ENCODE assay signal across 8 mouse cellular contexts in the genomic region with DNA sequence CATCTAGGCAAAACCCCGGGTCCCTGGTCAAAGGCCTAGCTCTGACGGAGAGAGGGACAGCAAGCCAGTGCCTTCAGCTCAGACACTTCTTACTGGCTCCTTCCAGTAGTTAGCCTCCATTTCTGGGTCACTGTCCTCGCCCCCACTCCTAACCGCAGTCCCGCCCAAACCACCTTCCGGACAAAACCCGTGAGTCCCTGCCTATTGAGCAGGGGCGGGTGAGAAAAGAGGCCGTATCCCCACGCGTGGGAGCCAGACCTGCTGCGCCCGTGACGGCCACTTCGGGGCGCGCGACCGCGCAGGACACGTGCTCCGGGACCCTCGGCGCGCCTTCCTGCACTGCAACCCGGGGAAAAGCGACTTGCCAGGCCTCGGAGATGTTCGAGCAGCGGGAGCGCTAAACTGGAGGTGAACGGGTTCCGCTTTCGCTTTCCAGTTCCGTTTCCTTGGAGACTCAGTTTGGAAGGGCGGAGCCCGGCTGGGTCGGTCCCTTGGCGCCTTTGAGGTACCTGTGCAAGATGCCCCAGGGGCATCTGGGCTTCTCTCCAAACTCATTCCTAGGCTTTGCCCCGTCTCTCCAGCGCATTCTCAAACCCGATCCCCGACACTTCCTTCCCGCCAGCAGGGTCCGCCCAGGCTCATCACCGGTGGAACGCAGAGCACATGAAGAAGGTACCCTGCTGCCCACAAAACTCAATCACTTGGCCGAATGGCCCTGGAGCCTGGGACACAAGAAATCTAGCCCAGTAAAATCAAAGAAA. TPM values are rescaled to one million over a fixed set of nuclear protein-coding genes. Genes with fewer than 3 reads are reported as not detected.
DNase-seq lines count a peak whose midpoint lies in the region; ATAC-seq and TF ChIP-seq lines count a peak whose summit lies in the region.

Rbm43 (minus strand) TSS at position 590 of the 761 bp plus-strand sequence.

- peaks cover 3% of the 10 kb centered on the region for H3K9me3 ChIP-seq in CH12.LX (replicated peaks; ENCODE audit: low read length)
- no peaks in the 10 kb centered on the region for H3K9me3 ChIP-seq in heart, embryonic 13.5 days
- H3K9me3 ChIP-seq in liver, embryonic 12.5 days (replicated peaks), result peaks cover 9% of the 10 kb centered on the region; the same call in 1 of the 2 replicates
- H3K9me3 ChIP-seq in stomach, embryonic 14.5 days (ENCODE audit: control insufficient read depth, low read depth, low read length), result no peaks in the 10 kb centered on the region

- H3K4me1 ChIP-seq in CH12.LX (ENCODE audit: control insufficient read depth in 1 of 2, insufficient read depth in 2 of 2), result peaks cover 4 to 34% of the 10 kb centered on the region in 2 experiments; a peak in 3 of 4 replicates
- peaks cover 11% of the 10 kb centered on the region for H3K4me1 ChIP-seq in heart, embryonic 13.5 days
- H3K4me1 ChIP-seq in liver, embryonic 12.5 days, result peaks cover 60% of the 10 kb centered on the region
- 0 out of 2 replicates have a peak, but pooled peaks cover 5% of the 10 kb centered on the region for H3K4me1 ChIP-seq in stomach, embryonic 14.5 days (ENCODE audit: control insufficient read depth, insufficient read depth, low read length)

- dilution Hi-C loops in CH12.LX (cut with MboI; ENCODE audit: extremely low pct_ligation_motif_present, extremely low pct_unique_long_range_greater_than_20kb, low sequenced_read_pairs), result no loop called here

- peak within 1 kb of the TSS; percentile 73 to 99 (median 80) for H3K4me3 ChIP-seq in CH12.LX (replicated peaks in 1 of 3; ENCODE audit: low read depth in 2 of 3, low read length in 2 of 3, poor library complexity in 1 of 3)
- peak within 1 kb of the TSS; percentile 62 for H3K4me3 ChIP-seq in heart, embryonic 13.5 days
- peak within 1 kb of the TSS; percentile 82 for H3K4me3 ChIP-seq in liver, embryonic 12.5 days
- H3K4me3 ChIP-seq in stomach, embryonic 14.5 days (ENCODE audit: low read depth, low read length), result peak within 1 kb of the TSS; percentile 54

- ATAC-seq in heart, embryonic 13.5 days (ENCODE audit: extremely low read depth, insufficient number of reproducible peaks, low FRiP score, low TSS enrichment), result peak; percentile 31; the same call in 1 of the 2 replicates
- peak; percentile 73 for ATAC-seq in liver, embryonic 12.5 days
- ATAC-seq in stomach, embryonic 14.5 days (ENCODE audit: insufficient number of reproducible peaks, insufficient read depth, low FRiP score, low read depth), result peak; percentile 77

- H3K27ac ChIP-seq in CH12.LX (ENCODE audit: insufficient read depth, low read depth), result peak within 1 kb of the TSS; percentile 68
- peak within 1 kb of the TSS; percentile 75 for H3K27ac ChIP-seq in heart, embryonic 13.5 days (replicated peaks)
- peak within 1 kb of the TSS; percentile 89 for H3K27ac ChIP-seq in liver, embryonic 12.5 days
- H3K27ac ChIP-seq in stomach, embryonic 14.5 days (ENCODE audit: low read length), result peak within 1 kb of the TSS; percentile 55

- peak; percentile 45; the same call in 1 of the 2 replicates for TF ChIP-seq EP300 in CH12.LX (IDR thresholded peaks at IDR 0.05; ENCODE audit: low read length)

- no peaks in the 10 kb centered on the region for H3K79me2 ChIP-seq in CH12.LX (replicated peaks; ENCODE audit: control insufficient read depth, extremely low read depth, insufficient read depth, poor library complexity, severe bottlenecking)

- peak within 1 kb of the TSS; percentile 94 for H3K9ac ChIP-seq in CH12.LX (ENCODE audit: insufficient read depth, low read depth)
- H3K9ac ChIP-seq in heart, embryonic 13.5 days, result peak within 1 kb of the TSS; percentile 84
- peak within 1 kb of the TSS; percentile 88 for H3K9ac ChIP-seq in liver, embryonic 12.5 days
- H3K9ac ChIP-seq in stomach, embryonic 14.5 days (replicated peaks; ENCODE audit: low read depth, low read length), result peak within 1 kb of the TSS; percentile 53

- no peak; the same call in none of the 2 replicates for TF ChIP-seq RAD21 in CH12.LX (IDR thresholded peaks at IDR 0.05; ENCODE audit: low read depth, low read length)

- TF ChIP-seq CTCF in CH12.LX (conservative IDR thresholded peaks at IDR 0.05 in 1 of 2, IDR thresholded peaks at IDR 0.05 in 1 of 2; ENCODE audit: low read depth in 2 of 2, low read length in 2 of 2), result no peak; a peak in 1 of 4 replicates

- TF ChIP-seq POLR2A in CH12.LX (IDR thresholded peaks at IDR 0.05; ENCODE audit: low read depth, low read length), result peak; percentile 54; the same call in 1 of the 2 replicates

- in situ Hi-C loops in CH12.LX (cut with MboI; ENCODE audit: low pct_ligation_motif_present, low pct_unique_long_range_greater_than_20kb, low sequenced_read_pairs), result no loop called here

- H3K27me3 ChIP-seq in CH12.LX (replicated peaks), result no peaks in the 10 kb centered on the region
- no peaks in the 10 kb centered on the region for H3K27me3 ChIP-seq in heart, embryonic 13.5 days (replicated peaks)
- H3K27me3 ChIP-seq in liver, embryonic 12.5 days (replicated peaks), result no peaks in the 10 kb centered on the region
- H3K27me3 ChIP-seq in stomach, embryonic 14.5 days (ENCODE audit: control insufficient read depth, insufficient read depth, low read length), result no peaks in the 10 kb centered on the region

- WGBS in heart, embryonic 13.5 days, result under 1% methylated on average over 48 of the region's 48 CpGs
- WGBS in liver, embryonic 12.5 days (ENCODE audit: insufficient replicate concordance), result under 1% methylated on average over 48 of the region's 48 CpGs
- under 1% methylated on average over 48 of the region's 48 CpGs for WGBS in stomach, embryonic 14.5 days

- peak; percentile 88 for DNase-seq in CH12.LX (ENCODE audit: extremely low read depth)
- peak; percentile 75 for DNase-seq in c-Kit-positive CD71-negative TER-119-negative erythroid progenitor cells, embryonic 14.5 days (ENCODE audit: low read depth)
- DNase-seq in fibroblast of lung, adult 2 months (ENCODE audit: low read depth), result peak; percentile 27
- DNase-seq in kidney, postnatal 10 days, result peak; percentile 83
- DNase-seq in naive thymus-derived CD4-positive, alpha-beta T cell, adult 2 months (ENCODE audit: low read depth), result peak; percentile 87

- H3K36me3 ChIP-seq in CH12.LX (replicated peaks in 1 of 2; ENCODE audit: control insufficient read depth in 1 of 2, insufficient read depth in 1 of 2, low read length in 1 of 2), result peaks cover 7 to 27% of the 10 kb centered on the region in 2 experiments
- H3K36me3 ChIP-seq in heart, embryonic 13.5 days, result peaks cover 16% of the 10 kb centered on the region
- H3K36me3 ChIP-seq in liver, embryonic 12.5 days, result peaks cover 25% of the 10 kb centered on the region
- no peaks in the 10 kb centered on the region for H3K36me3 ChIP-seq in stomach, embryonic 14.5 days (ENCODE audit: control insufficient read depth, insufficient read depth, low read length)

- H3K4me2 ChIP-seq in CH12.LX (ENCODE audit: insufficient read depth, low read depth, poor library complexity, severe bottlenecking), result peak within 1 kb of the TSS; percentile 63
- peak within 1 kb of the TSS; percentile 86 for H3K4me2 ChIP-seq in heart, embryonic 13.5 days
- H3K4me2 ChIP-seq in liver, embryonic 12.5 days, result peak within 1 kb of the TSS; percentile 78
- peak within 1 kb of the TSS; percentile 88 for H3K4me2 ChIP-seq in stomach, embryonic 14.5 days (replicated peaks; ENCODE audit: low read depth, low read length)

TF ChIP-seq in CH12.LX, 34 proteins besides CTCF, POLR2A, EP300 and RAD21:
- TF ChIP-seq NRF1 (IDR thresholded peaks at IDR 0.05; ENCODE audit: low read depth, low read length) (0 out of 2 replicates have a peak, but pooled peaks have one; percentile 20), UBTF (IDR thresholded peaks at IDR 0.05; ENCODE audit: low read depth, low read length) (peak; percentile 76; the same call in 1 of the 2 replicates), MAX (IDR thresholded peaks at IDR 0.05; ENCODE audit: low read length) (peak; percentile 86), NELFE (IDR thresholded peaks at IDR 0.05; ENCODE audit: low read depth, low read length) (peak; percentile 64; the same call in 1 of the 2 replicates), PAX5 (IDR thresholded peaks at IDR 0.05; ENCODE audit: low read length) (no peak), MYC (IDR thresholded peaks at IDR 0.05; ENCODE audit: low read depth, low read length) (peak; percentile 58; the same call in 1 of the 2 replicates), BHLHE40 (IDR thresholded peaks at IDR 0.05; ENCODE audit: low read depth, low read length) (peak; percentile 70; the same call in 1 of the 2 replicates), TCF12 (IDR thresholded peaks at IDR 0.05; ENCODE audit: low read depth, low read length) (no peak; the same call in 1 of the 2 replicates), MXI1 (IDR thresholded peaks at IDR 0.05; ENCODE audit: low read depth, low read length) (peak; percentile 72), E2F4 (IDR thresholded peaks at IDR 0.05; ENCODE audit: insufficient replicate concordance, low read depth, low read length) (0 out of 2 replicates have a peak, but pooled peaks have one; percentile 46), HCFC1 (IDR thresholded peaks at IDR 0.05; ENCODE audit: low read depth, low read length) (peak; percentile 60), ELF1 (IDR thresholded peaks at IDR 0.05; ENCODE audit: low read depth, low read length) (peak; percentile 64), IRF4 (IDR thresholded peaks at IDR 0.05; ENCODE audit: low read depth, low read length) (peak; percentile 79; the same call in 1 of the 2 replicates), ZC3H11A (IDR thresholded peaks at IDR 0.05; ENCODE audit: low read depth, low read length) (no peak)

RNA-seq across cellular contexts. Expression of gene Rbm43, which starts in this region (rescaled TPM):
- total RNA-seq in CH12.LX (2012; rRNA removed) (9.5 and 10.5 TPM in 2 replicates), CH12.LX (2014; rRNA removed) (25.8 and 25.9 TPM in 2 replicates)
- 19.4 and 20.6 TPM in 2 replicates for polyA plus RNA-seq in CH12.LX (2012; ENCODE audit: insufficient read length, low read depth)
- polyA plus RNA-seq in heart, embryonic 13.5 days (2015; fragmentation: Nextera tagmentation; extraction: Ambion mirVana), result 11.5 and 12.6 TPM in 2 replicates
- polyA plus RNA-seq in liver, embryonic 12.5 days (2016; fragmentation: Nextera tagmentation; extraction: Ambion mirVana), result 25.3 and 27.3 TPM in 2 replicates
- 18.7 and 19.0 TPM in 2 replicates for polyA plus RNA-seq in stomach, embryonic 14.5 days (2014; fragmentation: Nextera tagmentation; extraction: Ambion mirVana)

Comparison
In these comparisons a context has a peak if more than half of its experiments do, and no peak if none do; other contexts are left out.
1. Peak in every context shown above with its lines: DNase-seq, ATAC-seq, H3K4me3 ChIP-seq and H3K27ac ChIP-seq.
2. DNase-seq: peak in every context shown above with its lines; median percentile 88 in CH12.LX; 87 in naive thymus-derived CD4-positive, alpha-beta T cell, adult 2 months; 83 in kidney, postnatal 10 days; 75 in c-Kit-positive CD71-negative TER-119-negative erythroid progenitor cells, embryonic 14.5 days; 27 in fibroblast of lung, adult 2 months.